ENCODE assay signal across 12 mouse cellular contexts in genomic region chr2:26556535-26556993, GRCm38 (mm10). TPM values are rescaled to one million over a fixed set of nuclear protein-coding genes. Genes with fewer than 3 reads are reported as not detected.
DNase-seq lines count a peak whose midpoint lies in the region; ATAC-seq and TF ChIP-seq lines count a peak whose summit lies in the region.
"Had no signal": no experiment of that assay in that cellular context is flagged by ENCODE, and none has a peak within 500 bp of the region (broad histone marks: within the 10 kb centered on the region; RNA-seq: fewer than 3 reads in every experiment).

No protein-coding gene starts in this region.

- TF ChIP-seq EP300 in ES-Bruce4 (IDR thresholded peaks at IDR 0.05; ENCODE audit: insufficient read depth, low read depth, low read length): no peak

- H3K27me3 ChIP-seq in forebrain, embryonic 10.5 days (ENCODE audit: poor library complexity, severe bottlenecking): no peaks in the 10 kb centered on the region
- no peaks in the 10 kb centered on the region for H3K27me3 ChIP-seq in forebrain, embryonic 11.5 days (ENCODE audit: control insufficient read depth, insufficient read depth, low read length)
- no peaks in the 10 kb centered on the region for H3K27me3 ChIP-seq in ES-Bruce4 (ENCODE audit: control insufficient read depth, insufficient read depth, low read length, poor library complexity, severe bottlenecking)
- no peaks in the 10 kb centered on the region for H3K27me3 ChIP-seq in liver, embryonic 16.5 days (ENCODE audit: control insufficient read depth, insufficient read depth, low read depth, low read length)
- H3K27me3 ChIP-seq: forebrain, embryonic 15.5 days had no signal

- H3K4me2 ChIP-seq in forebrain, embryonic 11.5 days (ENCODE audit: low read depth, low read length, severe bottlenecking): no peak overlapping the region
- H3K4me2 ChIP-seq in liver, embryonic 16.5 days (ENCODE audit: low read depth, low read length): no peak overlapping the region
- H3K4me2 ChIP-seq: forebrain, embryonic 15.5 days had no signal

- peak overlapping the region; percentile 37; the same call in 1 of the 2 replicates for H3K27ac ChIP-seq in forebrain, embryonic 10.5 days
- H3K27ac ChIP-seq in forebrain, embryonic 11.5 days (ENCODE audit: low read depth, low read length): no peak overlapping the region
- peak overlapping the region; percentile 4 for H3K27ac ChIP-seq in ES-Bruce4 (ENCODE audit: insufficient read depth, low read length)
- no peak overlapping the region for H3K27ac ChIP-seq in liver, embryonic 16.5 days (ENCODE audit: low read length)
- H3K27ac ChIP-seq: forebrain, embryonic 15.5 days had no signal

- H3K9ac ChIP-seq in forebrain, embryonic 11.5 days (ENCODE audit: low read length): no peak overlapping the region
- no peak overlapping the region for H3K9ac ChIP-seq in ES-Bruce4 (ENCODE audit: low read depth, poor library complexity, severe bottlenecking)
- H3K9ac ChIP-seq in liver, embryonic 16.5 days (ENCODE audit: low read depth, low read length): no peak overlapping the region
- H3K9ac ChIP-seq: forebrain, embryonic 15.5 days had no signal

- TF ChIP-seq POLR2A in lung, adult 2 months (IDR thresholded peaks at IDR 0.05; ENCODE audit: borderline replicate concordance, extremely low read depth, low read depth, low read length): no peak
- TF ChIP-seq POLR2A in ES-Bruce4 (IDR thresholded peaks at IDR 0.05; ENCODE audit: insufficient read depth, low read length): no peak

- no peak for DNase-seq in forebrain, embryonic 10.5 days (ENCODE audit: extremely low spot score, low spot score)
- no peak for DNase-seq in forebrain, embryonic 11.5 days (ENCODE audit: low spot score)
- peak; percentile 80 to 84 for DNase-seq in lung, adult 18-20 months
- DNase-seq in lung, adult 2 months: no peak
- no peak for DNase-seq in left cerebral cortex, adult 9 months (ENCODE audit: low spot score in 2 of 2)
- DNase-seq in cerebellum, postnatal 36 days: no peak
- DNase-seq: cerebellum, adult 11 months; kidney, adult 2 months; layer of hippocampus, postnatal 36 days had no signal

- ATAC-seq in forebrain, embryonic 11.5 days (replicated peaks; ENCODE audit: low FRiP score): no peak
- ATAC-seq in liver, embryonic 16.5 days (ENCODE audit: low read depth): peak; percentile 68
- ATAC-seq: forebrain, embryonic 15.5 days had no signal

- no peak overlapping the region for H3K4me3 ChIP-seq in forebrain, embryonic 10.5 days
- no peak overlapping the region for H3K4me3 ChIP-seq in forebrain, embryonic 11.5 days (ENCODE audit: low read depth, low read length)
- no peak overlapping the region for H3K4me3 ChIP-seq in lung, adult 2 months (replicated peaks; ENCODE audit: extremely low read depth, low read depth, low read length)
- H3K4me3 ChIP-seq in ES-Bruce4 (ENCODE audit: low read depth, low read length): no peak overlapping the region
- no peak overlapping the region for H3K4me3 ChIP-seq in liver, embryonic 16.5 days (ENCODE audit: low read depth, low read length)
- H3K4me3 ChIP-seq: forebrain, embryonic 15.5 days had no signal

- WGBS in forebrain, embryonic 10.5 days: 69% methylated on average over 4 of the region's 4 CpGs
- WGBS in forebrain, embryonic 11.5 days: 76% methylated on average over 4 of the region's 4 CpGs
- 34% methylated on average over 4 of the region's 4 CpGs for WGBS in lung, adult 2 months
- WGBS in liver, embryonic 16.5 days (ENCODE audit: insufficient replicate concordance): 41% methylated on average over 4 of the region's 4 CpGs

- H3K36me3 ChIP-seq in forebrain, embryonic 10.5 days (replicated peaks): no peaks in the 10 kb centered on the region
- no peaks in the 10 kb centered on the region for H3K36me3 ChIP-seq in forebrain, embryonic 11.5 days (ENCODE audit: control insufficient read depth, insufficient read depth, low read length)
- H3K36me3 ChIP-seq in ES-Bruce4 (ENCODE audit: control insufficient read depth, insufficient read depth, low read length, poor library complexity, severe bottlenecking): no peaks in the 10 kb centered on the region
- no peaks in the 10 kb centered on the region for H3K36me3 ChIP-seq in liver, embryonic 16.5 days (ENCODE audit: control insufficient read depth, insufficient read depth)
- H3K36me3 ChIP-seq: forebrain, embryonic 15.5 days had no signal

- no peaks in the 10 kb centered on the region for H3K9me3 ChIP-seq in forebrain, embryonic 10.5 days
- H3K9me3 ChIP-seq in forebrain, embryonic 11.5 days (ENCODE audit: control insufficient read depth, low read length): no peaks in the 10 kb centered on the region
- H3K9me3 ChIP-seq in ES-Bruce4 (replicated peaks; ENCODE audit: control insufficient read depth, insufficient read depth, low read length, poor library complexity, severe bottlenecking): no peaks in the 10 kb centered on the region
- H3K9me3 ChIP-seq in liver, embryonic 16.5 days (replicated peaks; ENCODE audit: control insufficient read depth, low read length): no peaks in the 10 kb centered on the region
- H3K9me3 ChIP-seq: forebrain, embryonic 15.5 days had no signal

- H3K4me1 ChIP-seq in forebrain, embryonic 10.5 days: peaks cover 28% of the 10 kb centered on the region
- peaks cover 5% of the 10 kb centered on the region; the same call in 1 of the 2 replicates for H3K4me1 ChIP-seq in forebrain, embryonic 11.5 days (replicated peaks; ENCODE audit: control insufficient read depth, insufficient read depth, low read length)
- peaks cover 31% of the 10 kb centered on the region for H3K4me1 ChIP-seq in lung, adult 2 months (ENCODE audit: control insufficient read depth, insufficient read depth, low read length)
- H3K4me1 ChIP-seq in ES-Bruce4 (ENCODE audit: control insufficient read depth, insufficient read depth, low read length): peaks cover 3% of the 10 kb centered on the region
- H3K4me1 ChIP-seq in liver, embryonic 16.5 days (ENCODE audit: control insufficient read depth, low read depth, low read length): peaks cover 27% of the 10 kb centered on the region

- no peak for TF ChIP-seq CTCF in lung, adult 2 months (IDR thresholded peaks at IDR 0.05; ENCODE audit: insufficient read depth, low read length)
- no peak for TF ChIP-seq CTCF in ES-Bruce4 (IDR thresholded peaks at IDR 0.05; ENCODE audit: low read depth, low read length)

RNA-seq across cellular contexts. Expression of gene Egfl7, which starts 23.2 kb away (rescaled TPM):
- polyA plus RNA-seq in forebrain, embryonic 10.5 days (2016; fragmentation: Nextera tagmentation; extraction: Ambion mirVana): 89.9 and 96.4 TPM in 2 replicates
- 58.4 and 63.7 TPM in 2 replicates for polyA plus RNA-seq in forebrain, embryonic 11.5 days (2014; fragmentation: Nextera tagmentation; extraction: Ambion mirVana)
- polyA plus RNA-seq in lung, adult 2 months (2012; rRNA removed): 1,942 and 2,032 TPM in 2 replicates
- polyA plus RNA-seq in ES-Bruce4 (2011; ENCODE audit: insufficient read depth, insufficient read length, low read depth, missing spikeins): 37.7 and 41.1 TPM in 2 replicates
- polyA plus RNA-seq in liver, embryonic 16.5 days (2015; fragmentation: Nextera tagmentation; extraction: Ambion mirVana): 50.9 and 54.3 TPM in 2 replicates

RNA-seq across cellular contexts. Expression of gene Gm20532, which starts 29.9 kb away (rescaled TPM):
- not detected in 2 replicates for polyA plus RNA-seq in forebrain, embryonic 10.5 days (2016; fragmentation: Nextera tagmentation; extraction: Ambion mirVana)
- not detected in 2 replicates for polyA plus RNA-seq in forebrain, embryonic 11.5 days (2014; fragmentation: Nextera tagmentation; extraction: Ambion mirVana)
- polyA plus RNA-seq in lung, adult 2 months (2012; rRNA removed): not detected in 2 replicates
- not detected in 2 replicates for polyA plus RNA-seq in ES-Bruce4 (2011; ENCODE audit: insufficient read depth, insufficient read length, low read depth, missing spikeins)
- polyA plus RNA-seq in liver, embryonic 16.5 days (2015; fragmentation: Nextera tagmentation; extraction: Ambion mirVana): not detected in 2 replicates
- polyA plus RNA-seq: forebrain, embryonic 15.5 days; kidney, adult 2 months had no signal

RNA-seq across cellular contexts. Expression of gene Notch1, which starts 40.1 kb away (rescaled TPM):
- 25.4 and 26.7 TPM in 2 replicates for polyA plus RNA-seq in forebrain, embryonic 10.5 days (2016; fragmentation: Nextera tagmentation; extraction: Ambion mirVana)
- polyA plus RNA-seq in forebrain, embryonic 11.5 days (2014; fragmentation: Nextera tagmentation; extraction: Ambion mirVana): 68.3 and 70.9 TPM in 2 replicates
- 108 and 124 TPM in 2 replicates for polyA plus RNA-seq in lung, adult 2 months (2012; rRNA removed)
- 31.1 and 31.9 TPM in 2 replicates for polyA plus RNA-seq in ES-Bruce4 (2011; ENCODE audit: insufficient read depth, insufficient read length, low read depth, missing spikeins)
- polyA plus RNA-seq in liver, embryonic 16.5 days (2015; fragmentation: Nextera tagmentation; extraction: Ambion mirVana): 2.8 and 3.1 TPM in 2 replicates

RNA-seq across cellular contexts. Expression of gene Agpat2, which starts 47.7 kb away (rescaled TPM):
- 10.1 and 10.2 TPM in 2 replicates for polyA plus RNA-seq in forebrain, embryonic 10.5 days (2016; fragmentation: Nextera tagmentation; extraction: Ambion mirVana)
- polyA plus RNA-seq in forebrain, embryonic 11.5 days (2014; fragmentation: Nextera tagmentation; extraction: Ambion mirVana): 6.0 and 8.9 TPM in 2 replicates
- polyA plus RNA-seq in lung, adult 2 months (2012; rRNA removed): 106 and 134 TPM in 2 replicates
- polyA plus RNA-seq in ES-Bruce4 (2011; ENCODE audit: insufficient read depth, insufficient read length, low read depth, missing spikeins): 19.7 and 21.0 TPM in 2 replicates
- polyA plus RNA-seq in liver, embryonic 16.5 days (2015; fragmentation: Nextera tagmentation; extraction: Ambion mirVana): 58.3 and 65.7 TPM in 2 replicates

Comparison
In these comparisons a context has a peak if more than half of its experiments do, and no peak if none do; other contexts are left out.
1. DNase-seq: peak in lung, adult 18-20 months (2 of 2); none in forebrain, embryonic 10.5 days (single experiment), forebrain, embryonic 11.5 days (single experiment), lung, adult 2 months (single experiment), left cerebral cortex, adult 9 months (0 of 2) and cerebellum, postnatal 36 days (0 of 2).
2. H3K27ac ChIP-seq: peak in forebrain, embryonic 10.5 days (single experiment) and ES-Bruce4 (single experiment); none in forebrain, embryonic 11.5 days (single experiment) and liver, embryonic 16.5 days (single experiment).
3. RNA of gene Egfl7, which starts 23.2 kb away (polyA plus RNA-seq): 1,942 to 2,032 TPM in lung, adult 2 months; 89.9 to 96.4 TPM in forebrain, embryonic 10.5 days, 58.4 to 63.7 TPM in forebrain, embryonic 11.5 days, 50.9 to 54.3 TPM in liver, embryonic 16.5 days and 37.7 to 41.1 TPM in ES-Bruce4; every median in the first group is over 10 times any median in the second.